Mouse (Mus musculus) left cerebral cortex, postnatal 14 days (tissue): ENCODE results near the gene Malrd1. TPM values are rescaled to one million over a fixed set of nuclear protein-coding genes. Genes with fewer than 3 reads are reported as not detected.
"Not testable (repeated sequence)": the region's sequence is repeated elsewhere in the genome, so short reads cannot be mapped to it uniquely, and the experiment has no call there.

ENCODE experiments used
- DNase-seq, 2 experiments: peaks; one replicate each; pipeline ENCODE4 v3.0.0; 2021 to 2022; ENCODE audit warnings: low spot score in 2 of 2, mixed read lengths in 1 of 2
- intact Hi-C: fragments of 180-260 bp; cut with DNase I; formaldehyde crosslinking; loops from one replicate; pipeline ENCODE4 v1.15.1; 2025
- total RNA-seq, 2 experiments: library from RNA; stranded (reverse); gene quantifications; 2 replicates each; pipeline ENCODE4 v1.2.3; 2021

The Malrd1 gene
- total RNA-seq, 2 experiments from 2014 or later, result 0.04 to 0.06 TPM

DNA sequence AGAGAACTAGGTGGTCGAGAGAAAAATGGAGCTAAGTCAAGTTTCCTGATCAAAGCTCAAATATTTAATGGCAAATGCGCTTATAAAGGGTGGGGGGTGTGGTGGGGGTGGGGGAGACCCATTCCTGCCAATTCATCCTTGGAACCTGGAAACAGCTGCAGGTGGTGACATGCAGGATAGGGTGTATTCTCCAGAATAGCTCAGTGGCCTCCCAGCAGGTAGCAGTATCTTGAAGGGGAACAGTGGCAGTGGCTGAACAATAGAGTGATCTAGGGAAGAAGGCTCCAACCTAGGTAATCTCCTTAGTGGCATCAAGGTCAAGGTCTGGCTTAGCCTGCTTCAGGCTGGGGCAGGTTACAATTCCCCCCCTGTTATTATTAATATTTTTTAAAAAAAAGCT is 490.8 kb downstream of the Malrd1 start:
- intact Hi-C loops, DNase-seq: not testable (repeated sequence)

DNA sequence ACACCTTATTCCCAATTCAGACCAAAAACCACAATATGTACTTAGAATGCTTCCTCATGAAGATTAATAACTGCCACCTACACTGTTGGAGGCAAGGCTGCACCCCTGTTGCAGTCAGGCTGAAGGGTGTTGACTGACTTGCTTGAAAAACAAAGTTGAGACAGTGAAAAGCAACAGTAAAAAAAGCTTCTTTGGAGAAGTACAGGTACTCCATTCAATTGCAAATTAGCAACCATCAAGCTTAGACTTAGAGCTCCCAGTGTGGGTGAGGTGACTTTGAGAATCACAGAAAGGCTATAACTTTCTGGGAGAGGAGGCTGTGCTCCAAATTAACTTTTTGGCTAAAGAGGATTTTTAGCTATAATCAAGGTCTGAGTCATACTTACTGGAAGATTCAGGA is 491.4 kb downstream of the Malrd1 start:
- DNase-seq, intact Hi-C loops: not testable (repeated sequence)

DNA sequence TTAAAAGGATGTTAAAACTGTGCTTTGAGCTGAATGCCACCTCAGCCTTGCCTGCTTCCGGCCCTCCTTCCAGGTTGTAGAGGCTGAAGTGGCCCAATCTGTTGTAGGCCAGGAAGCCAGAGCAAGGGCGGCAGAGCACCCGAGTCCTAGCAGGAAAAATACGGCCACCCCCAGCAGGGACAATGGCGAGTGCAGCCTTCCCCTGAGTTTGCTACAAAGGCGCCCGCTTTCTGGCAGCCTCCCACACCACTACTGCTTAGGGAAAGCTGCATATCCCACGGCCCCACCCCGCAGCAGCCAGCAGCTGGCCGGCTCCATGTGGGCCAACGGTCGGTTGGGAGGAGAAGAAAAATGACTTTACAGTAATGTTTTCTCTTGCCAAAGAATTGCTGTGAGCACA is 503.5 kb downstream of the Malrd1 start:
- no peak for DNase-seq
- intact Hi-C loops, result no loop called here

DNA sequence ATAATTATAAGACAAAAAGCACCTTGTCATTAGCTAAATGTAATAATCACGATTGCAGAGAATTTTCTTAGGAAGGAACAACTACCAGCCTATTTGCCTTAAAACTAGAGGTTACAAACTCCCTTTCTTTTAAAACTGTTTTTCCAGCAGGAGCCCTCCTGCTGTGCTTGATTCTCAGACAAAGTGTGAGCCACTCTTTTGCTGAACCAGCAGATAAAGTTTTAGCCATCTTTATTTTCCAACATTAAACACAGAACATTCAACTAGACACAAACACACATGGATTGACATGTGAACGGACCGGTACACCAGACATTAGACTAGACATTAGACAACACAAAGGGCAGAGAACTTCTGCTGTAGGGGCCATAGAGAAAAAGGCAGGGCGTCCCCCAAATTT is 505.3 kb downstream of the Malrd1 start:
- intact Hi-C loops, result no loop called here
- no peak for DNase-seq

- intact Hi-C loops, result no loop called here
- DNase-seq, result no peak
Observed at GRCm38 (mm10) chr2:16032804-16033203, 506.5 kb downstream of the Malrd1 start.

DNA sequence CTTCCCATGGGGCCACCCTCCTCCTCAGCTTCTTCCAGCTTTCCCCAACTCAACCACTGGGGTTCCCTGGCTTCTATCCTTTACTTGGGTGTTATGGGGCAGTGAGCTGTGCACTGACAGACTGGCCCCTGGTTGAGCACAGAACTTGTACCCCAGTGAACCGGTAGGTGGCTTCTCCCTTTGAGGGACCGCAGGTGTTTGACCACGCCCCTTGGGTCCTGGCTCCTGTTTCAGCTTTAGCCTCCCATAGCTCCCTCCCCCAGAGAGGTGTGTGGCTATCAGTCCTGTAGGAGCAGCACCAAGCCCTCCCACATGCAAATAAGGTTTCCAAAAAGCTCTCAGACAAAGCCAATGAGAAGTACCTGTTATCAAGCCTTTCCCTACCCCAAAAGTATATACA is 584.4 kb downstream of the Malrd1 start:
- intact Hi-C loops, result no loop called here
- DNase-seq, result no peak

GRCm38 (mm10) chr2:16113333-16113732 is 587.1 kb downstream of the Malrd1 start:
- DNase-seq, result no peak
- intact Hi-C loops, result no loop called here

- intact Hi-C loops, result no loop called here
- DNase-seq, result no peak
Observed at GRCm38 (mm10) chr2:16147999-16148398, 621.7 kb downstream of the Malrd1 start.

DNA sequence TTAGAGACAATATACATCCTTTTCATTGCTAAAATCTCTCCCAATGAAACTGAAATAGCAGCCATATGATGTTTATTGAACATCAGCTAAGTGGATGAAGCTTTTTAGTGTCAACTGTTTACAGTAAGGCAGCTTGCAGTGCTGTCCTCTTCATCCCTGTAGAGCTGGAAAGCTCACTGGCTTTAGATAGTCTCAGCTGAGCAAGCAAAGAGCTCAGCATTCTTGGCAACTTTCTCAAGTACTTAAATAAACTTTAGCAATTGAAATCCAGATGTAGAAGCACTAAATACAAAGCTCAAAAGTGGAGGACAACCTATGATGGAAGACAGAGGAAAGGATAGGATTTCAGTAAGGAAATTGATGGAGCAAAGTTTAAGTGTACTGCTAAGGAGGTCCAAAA is 626.3 kb downstream of the Malrd1 start:
- intact Hi-C loops, result no loop called here
- DNase-seq, result no peak

- peak; percentile 36 to 52 for DNase-seq
- intact Hi-C loops, result no loop called here
Observed at GRCm38 (mm10) chr2:16163246-16163989, 637.1 kb downstream of the Malrd1 start.

DNA sequence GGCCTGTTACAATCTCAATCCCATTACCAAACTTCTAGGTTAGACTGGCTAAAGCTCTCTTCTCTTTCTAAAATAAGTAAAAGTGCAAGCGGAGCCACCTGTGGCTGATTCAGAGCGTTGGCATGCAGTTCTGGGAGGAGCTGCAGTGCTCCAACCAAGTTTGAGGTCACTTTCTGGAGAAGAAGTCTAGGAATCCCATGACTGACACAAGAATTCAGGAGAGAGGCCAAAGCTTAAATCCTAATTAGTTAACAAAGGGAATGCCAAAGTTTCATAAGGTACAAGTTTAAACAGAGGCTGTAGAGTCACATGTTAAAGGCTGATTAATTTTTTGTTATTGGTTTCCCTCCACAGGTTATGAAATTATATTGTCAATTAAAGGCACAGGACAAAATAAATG is 642.3 kb downstream of the Malrd1 start:
- no peak for DNase-seq
- intact Hi-C loops, result no loop called here

DNA sequence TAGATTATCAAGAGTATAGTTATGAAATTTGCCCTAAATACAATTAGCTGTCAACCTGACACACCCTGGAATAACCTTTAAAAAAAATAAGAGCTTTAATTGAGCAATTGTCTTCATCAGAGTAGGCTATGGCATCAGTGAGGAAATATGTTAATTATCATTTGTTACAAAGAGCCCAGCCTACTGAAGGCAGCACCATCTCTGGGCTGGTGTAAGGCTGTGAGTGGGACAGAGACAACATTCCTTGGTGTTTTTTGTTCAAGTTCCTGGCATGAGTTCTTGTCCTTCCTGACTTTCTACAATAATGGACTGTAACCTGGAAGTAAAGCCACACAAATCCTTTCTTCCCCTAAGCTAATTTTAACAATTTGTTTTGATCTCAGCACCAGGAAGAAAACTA is 645.8 kb downstream of the Malrd1 start:
- intact Hi-C loops, result no loop called here
- DNase-seq, result no peak

DNA sequence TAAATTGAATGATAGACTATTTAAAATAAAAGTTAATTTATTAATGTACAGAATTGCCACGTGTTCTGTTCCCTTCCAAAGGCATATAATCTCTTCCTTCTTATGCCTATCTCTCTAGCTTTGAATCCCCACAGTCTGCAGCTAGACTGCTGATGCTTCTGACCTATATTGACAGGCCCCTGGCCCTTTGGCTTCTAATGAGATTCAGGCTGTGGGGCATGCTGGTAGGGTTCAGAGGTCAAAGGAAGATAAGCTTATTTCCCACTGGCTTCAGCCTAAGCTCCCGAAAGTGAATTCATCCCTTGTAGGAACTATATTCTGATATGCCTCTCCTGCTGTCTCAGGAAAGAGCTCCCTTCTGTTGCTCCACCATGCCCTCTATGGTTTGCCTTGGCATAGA is 647.1 kb downstream of the Malrd1 start:
- intact Hi-C loops, result no loop called here
- no peak for DNase-seq

DNA sequence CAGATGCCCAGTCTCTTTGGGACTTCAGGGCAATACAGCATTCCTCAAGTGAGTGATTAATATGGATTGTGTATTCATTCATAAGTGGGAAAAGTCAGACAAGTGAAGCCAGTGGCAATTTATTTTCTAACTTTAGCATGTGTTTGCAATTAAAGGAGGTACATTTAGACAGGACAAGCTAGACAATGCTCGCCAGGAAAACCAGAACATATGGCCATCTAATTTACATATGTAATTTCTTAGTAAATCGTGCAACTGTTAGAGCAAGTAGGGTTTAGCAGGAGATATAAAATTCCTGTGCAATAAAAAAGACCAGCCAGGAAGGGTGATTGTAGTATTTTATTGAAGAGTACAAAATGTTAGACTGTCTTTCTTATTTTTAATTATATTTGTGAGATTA is 655.9 kb downstream of the Malrd1 start:
- DNase-seq, result no peak
- intact Hi-C loops, result no loop called here

DNA sequence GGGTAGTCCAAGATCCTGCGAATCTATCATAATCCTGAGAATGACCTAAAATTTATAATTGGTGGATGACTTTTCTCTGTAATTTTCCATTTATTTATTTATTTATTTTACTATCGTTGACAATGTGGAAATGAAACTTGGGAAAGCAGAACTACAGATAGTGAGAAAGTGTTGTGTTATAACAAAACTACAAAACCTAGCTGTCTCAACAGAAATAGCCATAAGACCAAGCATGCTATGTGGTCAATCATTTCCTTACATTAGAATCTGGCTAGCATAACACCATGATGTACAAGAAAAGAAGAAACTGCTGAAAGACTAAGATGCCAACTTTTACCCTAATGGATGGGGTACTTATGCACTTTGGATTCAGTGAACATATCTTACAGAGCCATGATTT is 656.9 kb downstream of the Malrd1 start:
- intact Hi-C loops, result no loop called here
- no peak for DNase-seq

DNA sequence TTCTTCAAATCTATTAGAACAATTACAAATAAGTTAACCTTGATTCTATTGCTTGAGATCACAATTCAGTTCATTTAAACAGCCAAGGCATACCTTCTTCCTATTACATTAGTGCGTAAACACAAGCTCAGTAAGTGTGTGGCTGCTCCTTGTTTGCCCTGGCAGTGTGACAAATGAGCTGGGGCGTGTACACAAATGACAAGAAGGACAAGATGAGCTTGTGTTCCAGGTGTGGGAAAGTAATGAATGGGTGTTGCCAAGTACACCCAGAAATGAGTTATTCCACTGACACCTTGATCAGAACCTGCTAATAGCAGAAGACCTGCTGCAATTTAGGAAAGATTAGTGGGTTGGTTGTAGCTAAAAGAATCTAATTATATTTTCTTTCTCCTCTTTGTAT is 683.7 kb downstream of the Malrd1 start:
- no peak for DNase-seq
- intact Hi-C loops, result no loop called here

- no peak for DNase-seq
- intact Hi-C loops, result no loop called here
Observed at GRCm38 (mm10) chr2:16212752-16213151, 686.5 kb downstream of the Malrd1 start.

DNA sequence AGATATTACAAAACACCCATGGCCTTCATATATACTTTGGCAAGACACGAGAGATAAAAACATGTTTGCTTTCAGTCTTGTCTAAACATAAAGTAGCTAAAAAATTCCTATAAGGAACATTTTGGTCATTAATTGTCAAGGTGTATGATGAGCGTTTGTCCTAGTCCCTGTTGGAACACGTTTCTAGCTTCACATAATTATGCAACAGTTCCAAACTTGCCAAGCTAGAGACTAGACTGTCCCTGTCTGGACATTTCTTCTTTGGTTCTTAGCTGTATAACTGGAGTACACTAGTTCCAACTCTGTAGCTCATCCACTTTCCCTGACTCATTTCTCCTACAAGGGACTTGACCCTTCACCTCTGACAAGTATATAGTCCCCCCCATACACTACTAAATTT is 687.8 kb downstream of the Malrd1 start:
- intact Hi-C loops, result no loop called here

DNA sequence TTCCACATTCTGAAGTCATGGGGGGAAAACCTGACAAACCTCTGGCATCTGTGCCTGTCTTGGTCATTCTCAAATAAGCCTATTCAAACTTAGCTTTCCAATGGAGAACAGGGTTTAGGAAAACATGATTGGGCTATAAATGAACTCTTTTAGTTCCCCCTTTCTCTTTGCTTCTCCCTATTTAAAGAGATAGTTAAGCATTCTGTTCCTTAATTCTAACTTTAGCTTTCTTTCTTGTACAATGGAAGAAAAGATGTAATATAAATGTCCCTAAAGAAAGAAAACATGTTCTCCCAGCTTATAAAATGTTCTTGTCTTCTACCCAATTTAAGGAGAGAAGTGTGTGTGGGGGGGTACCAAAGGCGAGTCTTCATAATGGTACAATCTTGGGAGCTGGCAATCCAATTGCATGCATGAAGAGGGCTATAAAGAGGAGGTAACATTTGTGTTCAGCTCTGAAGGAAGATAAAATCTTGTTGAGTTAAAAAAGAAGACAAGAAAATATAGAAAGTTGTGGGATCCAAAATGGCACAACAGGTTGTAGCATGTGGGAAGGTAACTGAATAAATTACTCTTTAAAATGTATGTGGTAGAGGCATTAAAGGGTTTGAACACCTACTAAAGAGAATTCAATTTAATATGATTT is 702.0 kb downstream of the Malrd1 start:
- DNase-seq, result peak; percentile 7 to 17

More for the DNA sequence above, 687.8 kb downstream of the Malrd1 start:
- DNase-seq, result no peak

GRCm38 (mm10) chr2:16240861-16241260 is 714.6 kb downstream of the Malrd1 start:
- intact Hi-C loops, result no loop called here
- no peak for DNase-seq

More for the DNA sequence above, 702.0 kb downstream of the Malrd1 start:
- intact Hi-C loops, result no loop called here

GRCm38 (mm10) chr2:16243097-16243496 is 716.8 kb downstream of the Malrd1 start:
- intact Hi-C loops, result no loop called here
- no peak for DNase-seq
